Mouse (Mus musculus) Patski (cell line): ENCODE data around the gene Bcl2l13. TPM values are rescaled to one million over a fixed set of nuclear protein-coding genes. Genes with fewer than 3 reads are reported as not detected.
A peak's percentile ranks its signal among the peaks of the same experiment; 100 is the strongest.
"Not testable (repeated sequence)": the region's sequence is repeated elsewhere in the genome, so short reads cannot be mapped to it uniquely, and the experiment has no call there.

Source experiments
- ATAC-seq: fragments of 100-300 bp; one replicate; pipeline ENCODE4 v1.8.0; 2021
- CTCF ChIA-PET: fragments of 350-600 bp; sonication (Branson Sonifier 250); formaldehyde crosslinking; loops from one replicate; lab custom pipeline; 2022; ENCODE audit warnings: inconsistent platforms; lab: Charles Lee
- POLR2A ChIA-PET: fragments of 350-600 bp; sonication (Branson Sonifier 250); formaldehyde crosslinking; loops from one replicate; lab custom pipeline; 2022; ENCODE audit warnings: antibody characterized with exemption, inconsistent platforms; lab: Charles Lee
- DNase-seq: peaks from one replicate; pipeline ENCODE4 v3.0.0-alpha.2; 2011; ENCODE audit warnings: low read depth, low spot score
- H3K27me3 ChIP-seq: fragments of 371-371 bp; one replicate; pipeline ENCODE4 v1.5.1; 2021
- CTCF ChIP-seq: fragments of 100-300 bp; IDR thresholded peaks from one replicate; pipeline ENCODE4 v1.5.1; 2021
- in situ Hi-C: fragments of 300-500 bp; cut with MboI; formaldehyde crosslinking; loops from 3 replicates; pipeline ENCODE4 v1.11.1; 2018; ENCODE audit warnings: low pct_unique_long_range_greater_than_20kb, mixed read lengths
- polyA plus RNA-seq: library from polyadenylated mRNA; unstranded; gene quantifications from one replicate; pipeline ENCODE4 v1.2.3, GENCODE M21; 2021

The Bcl2l13 gene
- polyA plus RNA-seq, 1 experiment from 2014 or later: 30.6 TPM

DNA sequence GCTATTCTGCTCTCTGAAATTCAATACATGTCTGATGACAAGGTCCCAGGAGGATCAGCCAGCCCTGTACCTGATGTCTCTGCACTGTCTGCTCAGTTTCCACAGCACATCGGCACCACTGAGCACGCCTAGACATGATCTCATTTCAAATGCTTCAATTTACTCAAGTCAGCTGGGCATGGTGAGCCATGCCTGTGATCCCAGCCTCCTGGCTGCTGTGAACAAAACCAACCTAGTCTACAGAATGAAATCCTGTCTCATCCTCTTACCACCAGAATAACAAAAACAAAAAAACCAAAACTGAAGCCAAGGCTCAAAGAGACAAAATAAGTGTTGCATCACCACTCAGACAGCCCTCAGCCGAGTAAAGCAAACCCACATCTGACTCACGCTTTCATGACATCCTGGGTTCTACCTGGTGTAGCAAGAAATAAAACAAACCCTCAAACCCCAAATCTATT lies 36.4 kb upstream of the Bcl2l13 start:
- POLR2A ChIA-PET: interaction anchor here (0.6 kb wide), 1 partner anchor 267 kb away, joined by 3 read pairs; no protein-coding TSS in a partner anchor
- no peak for TF ChIP-seq CTCF
- in situ Hi-C loops: no loop called here
- ATAC-seq (peak; percentile 86), DNase-seq (peak; percentile 91)
- H3K27me3 ChIP-seq: no peaks in the 10 kb centered on the region
- CTCF ChIA-PET: interaction anchor here (1.8 kb wide), 1 partner anchor 9 kb away, joined by 5 read pairs; no protein-coding TSS in a partner anchor

DNA sequence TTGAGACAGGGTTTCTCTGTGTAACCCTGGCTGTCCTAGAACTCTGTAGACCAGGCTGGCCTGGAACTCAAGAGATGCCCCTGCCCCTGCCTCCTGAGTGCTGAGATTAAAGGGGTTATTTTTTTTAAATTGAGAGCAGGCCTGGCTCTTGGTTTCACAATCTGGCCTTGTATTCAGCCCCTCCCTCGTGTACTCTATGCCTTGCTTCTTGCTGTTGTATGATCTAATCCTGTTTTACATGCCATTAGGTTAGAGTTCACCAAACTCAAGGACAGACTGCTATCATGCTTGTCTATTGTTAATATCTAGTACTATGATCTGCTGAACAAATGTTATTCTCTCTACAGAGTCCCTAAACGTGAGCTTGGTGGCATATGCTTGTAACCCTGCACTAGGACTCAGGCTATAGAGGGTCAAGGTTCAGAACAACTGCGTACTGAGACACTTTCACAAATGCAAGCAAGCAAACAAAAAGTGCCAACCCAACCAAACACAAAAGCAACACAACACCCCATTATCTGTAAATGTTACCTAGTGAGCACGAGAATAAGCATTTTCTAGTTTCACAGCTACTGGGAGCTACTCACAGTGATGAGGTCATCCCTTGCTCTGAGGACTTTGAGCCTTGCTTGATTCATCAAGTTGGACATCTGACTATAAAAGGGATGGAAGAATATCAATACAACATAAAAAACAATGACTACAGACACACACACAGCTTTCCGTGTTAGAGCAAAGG lies 28.8 kb upstream of the Bcl2l13 start:
- no peak for TF ChIP-seq CTCF
- no peak for ATAC-seq
- ChIA-PET CTCF (no interaction called here), POLR2A (interaction anchor here (1.8 kb wide), 1 partner anchor 12 kb away, joined by 6 read pairs; no protein-coding TSS in a partner anchor)
- DNase-seq: no peak
- H3K27me3 ChIP-seq: no peaks in the 10 kb centered on the region
- in situ Hi-C loops: no loop called here

DNA sequence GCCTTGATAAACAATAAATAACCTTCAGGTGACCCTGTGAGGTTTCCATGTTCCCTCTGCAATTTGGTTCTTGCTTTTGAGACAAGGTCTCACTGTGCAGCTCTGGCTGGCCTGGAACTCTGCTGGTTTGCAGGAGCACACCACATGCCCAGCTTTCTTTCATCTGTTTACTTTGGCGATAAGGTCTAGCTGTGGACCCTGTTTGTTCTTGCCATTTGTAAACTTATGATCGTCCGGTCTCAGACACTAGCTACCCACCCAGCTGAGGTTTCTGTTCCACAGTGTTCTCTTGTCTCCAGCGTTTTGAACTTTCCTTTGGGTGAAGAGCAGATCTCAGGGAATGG lies 28.3 kb upstream of the Bcl2l13 start:
- no peak for DNase-seq
- CTCF ChIA-PET: no interaction called here
- in situ Hi-C loops: no loop called here
- no peaks in the 10 kb centered on the region for H3K27me3 ChIP-seq
- no peak for ATAC-seq
- POLR2A ChIA-PET: interaction anchor here (1.8 kb wide), 1 partner anchor 11 kb away, joined by 6 read pairs; no protein-coding TSS in a partner anchor
- TF ChIP-seq CTCF: no peak

DNA sequence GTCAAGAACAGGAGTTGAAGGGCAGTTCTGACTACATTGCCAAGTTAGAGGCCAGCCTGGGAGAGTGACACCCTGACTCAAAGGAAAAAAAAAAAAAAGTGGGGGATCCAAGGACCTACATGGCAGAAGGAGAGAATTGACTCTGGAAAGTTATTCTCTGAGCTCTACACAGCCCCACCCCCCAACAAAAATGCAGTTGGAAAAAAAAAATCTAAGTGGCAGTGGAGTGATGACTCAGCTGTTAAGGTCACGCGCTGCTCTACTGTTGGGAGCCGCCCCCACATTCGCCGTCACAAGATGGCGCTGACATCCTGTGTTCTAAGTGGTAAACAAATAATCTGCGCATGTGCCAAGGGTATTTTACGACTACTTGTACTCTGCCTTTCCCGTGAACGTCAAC lies 24.0 kb upstream of the Bcl2l13 start:
- in situ Hi-C loops, H3K27me3 ChIP-seq, DNase-seq, ATAC-seq: not testable (repeated sequence)
- ChIA-PET CTCF (interaction anchor here (2.4 kb wide), 1 partner anchor 9 kb away, joined by 10 read pairs; the partner anchor contains the start of gene Atp6v1e1), POLR2A (interaction anchor here (0.6 kb wide), 1 partner anchor 11 kb away, joined by 3 read pairs; no protein-coding TSS in a partner anchor)

DNA sequence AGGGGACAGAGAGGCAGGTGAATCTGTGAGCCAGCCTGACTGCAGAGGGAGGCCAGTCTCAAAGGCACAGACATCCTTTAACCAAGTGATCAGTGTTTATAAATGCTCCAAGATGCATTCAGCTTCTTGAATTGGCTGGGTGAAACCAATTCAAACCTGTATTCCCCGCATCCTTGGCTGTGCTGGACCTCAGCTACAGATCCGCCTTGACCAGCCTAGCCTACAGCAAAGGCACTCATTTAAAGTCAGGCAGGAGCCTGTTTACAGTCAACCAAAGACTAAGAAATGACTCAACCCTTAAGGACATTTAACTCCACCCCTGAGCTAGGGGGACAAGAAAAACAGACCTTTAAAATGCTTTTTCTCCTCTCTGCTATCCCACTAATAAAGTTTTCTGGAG lies 16.7 kb upstream of the Bcl2l13 start:
- ATAC-seq (no peak), DNase-seq (no peak)
- ChIA-PET CTCF (interaction anchor here (1.0 to 4.1 kb wide), 2 partner anchors 9 to 13 kb away, joined by 3 to 10 read pairs; no protein-coding TSS in a partner anchor), POLR2A (interaction anchor here (1.0 to 1.6 kb wide), 2 partner anchors 9 to 12 kb away, joined by 3 to 6 read pairs; no protein-coding TSS in a partner anchor)
- in situ Hi-C loops: no loop called here
- no peak for TF ChIP-seq CTCF
- H3K27me3 ChIP-seq: no peaks in the 10 kb centered on the region

DNA sequence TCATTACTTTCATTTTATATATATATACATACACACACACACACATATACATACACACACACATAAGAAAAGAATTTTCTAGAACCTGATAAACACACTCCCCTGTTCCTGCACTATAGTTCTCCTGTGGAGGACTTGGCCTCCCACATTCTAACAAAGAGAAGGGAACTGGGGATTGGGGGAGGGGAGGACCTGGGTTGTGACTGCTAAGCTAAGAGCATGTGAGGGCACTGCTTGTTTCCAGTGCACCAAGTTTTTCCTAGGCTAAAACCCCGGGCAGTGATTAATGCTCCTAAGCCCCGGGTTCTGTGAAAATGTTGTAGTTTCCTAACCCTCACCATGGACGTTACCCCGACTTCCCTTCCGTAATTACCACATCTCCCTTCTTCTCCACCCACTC lies 15.9 kb upstream of the Bcl2l13 start:
- no peak for TF ChIP-seq CTCF
- ChIA-PET POLR2A (no interaction called here), CTCF (interaction anchor here (4.1 kb wide), 1 partner anchor 9 kb away, joined by 10 read pairs; no protein-coding TSS in a partner anchor)
- in situ Hi-C loops: no loop called here
- no peaks in the 10 kb centered on the region for H3K27me3 ChIP-seq
- DNase-seq (no peak), ATAC-seq (no peak)

DNA sequence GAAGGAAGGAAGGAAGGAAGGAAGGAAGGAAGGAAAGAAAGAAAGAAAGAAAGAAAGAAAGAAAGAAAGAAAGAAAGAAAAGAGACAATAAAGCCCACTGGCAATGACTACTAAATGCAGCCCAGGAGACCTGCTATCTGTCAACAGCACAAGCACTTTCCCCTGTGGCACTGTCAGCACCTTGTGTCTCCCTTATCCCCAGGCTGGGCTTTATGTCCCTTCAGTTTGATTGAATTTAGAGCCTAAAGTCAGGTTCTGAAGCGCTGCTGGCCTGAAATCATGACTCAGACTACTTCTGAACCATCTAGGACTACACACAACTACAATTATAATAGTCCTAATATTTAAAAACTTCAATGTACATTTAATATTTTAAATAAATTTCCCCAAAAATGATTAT lies 15.1 kb upstream of the Bcl2l13 start:
- H3K27me3 ChIP-seq: no peaks in the 10 kb centered on the region
- no peak for TF ChIP-seq CTCF
- CTCF ChIA-PET: interaction anchor here (4.1 kb wide), 1 partner anchor 10 kb away, joined by 10 read pairs; no protein-coding TSS in a partner anchor
- in situ Hi-C loops: no loop called here
- ATAC-seq (no peak), DNase-seq (no peak)
- POLR2A ChIA-PET: no interaction called here

DNA sequence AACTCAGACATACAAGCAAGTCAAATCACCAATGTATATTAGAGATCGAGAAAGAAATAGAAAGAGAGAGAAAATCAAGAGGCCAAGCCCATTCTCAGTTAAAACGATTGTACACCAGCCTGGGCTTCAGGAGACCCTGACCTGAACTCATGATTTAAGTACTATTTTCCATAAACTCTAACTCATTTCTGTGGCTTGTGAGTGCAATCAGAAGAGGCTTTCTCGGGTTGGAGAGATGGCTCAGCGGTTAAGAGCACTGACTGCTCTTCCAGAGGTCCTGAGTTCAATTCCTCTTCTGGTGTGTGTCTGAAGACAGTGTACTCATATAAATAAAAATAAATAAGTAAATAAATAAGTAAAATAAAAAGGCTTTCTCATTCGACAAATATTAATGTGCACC lies 14.3 kb upstream of the Bcl2l13 start:
- in situ Hi-C loops: no loop called here
- no peak for TF ChIP-seq CTCF
- DNase-seq: no peak
- CTCF ChIA-PET: interaction anchor here (4.1 kb wide), 1 partner anchor 11 kb away, joined by 10 read pairs; no protein-coding TSS in a partner anchor
- no peak for ATAC-seq
- H3K27me3 ChIP-seq: peaks cover 2% of the 10 kb centered on the region
- POLR2A ChIA-PET: no interaction called here

DNA sequence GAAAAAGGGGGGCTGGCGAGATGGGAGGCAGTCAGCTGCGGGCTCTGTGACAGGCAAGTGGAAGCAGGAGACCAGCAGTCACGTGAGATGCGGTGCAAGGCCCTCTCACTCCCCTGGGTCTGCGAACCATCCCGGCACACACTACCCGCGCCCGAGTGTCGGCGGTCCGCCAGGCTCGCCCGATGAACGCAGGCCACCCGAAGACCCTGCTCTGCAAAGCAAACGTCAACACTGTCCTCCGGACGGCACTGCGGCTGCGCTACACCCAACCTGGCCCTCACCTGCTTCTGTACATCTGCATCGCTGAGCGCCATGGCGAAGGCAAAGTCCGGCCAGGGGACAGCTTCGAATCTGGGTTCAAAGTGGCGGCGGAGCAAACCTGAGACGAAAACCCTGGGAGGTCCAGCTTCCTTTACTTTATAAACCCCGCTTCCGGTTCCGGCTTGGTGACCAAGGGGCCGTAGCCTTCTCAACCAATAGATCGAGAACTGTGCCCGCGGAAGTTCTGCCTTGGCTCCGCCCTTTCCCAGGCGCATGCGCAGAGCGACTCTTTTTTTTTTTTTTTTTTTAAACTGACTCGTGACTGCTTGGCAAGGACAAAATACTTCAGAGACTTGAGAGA lies 13.6 kb upstream of the Bcl2l13 start, which contains the start of gene Atp6v1e1:
TSS of gene Atp6v1e1 (minus strand) at position 487 of the 622 bp plus-strand sequence.
- no peak for TF ChIP-seq CTCF
- ChIA-PET CTCF (interaction anchor here (1.2 to 4.1 kb wide), 2 partner anchors 12 to 47 kb away, joined by 4 to 10 read pairs; no protein-coding TSS in a partner anchor), POLR2A (interaction anchor here (0.7 kb wide), 2 partner anchors 83 to 125 kb away, joined by 3 to 4 read pairs; no protein-coding TSS in a partner anchor)
- peaks cover 9% of the 10 kb centered on the region for H3K27me3 ChIP-seq
- ATAC-seq (peak; percentile 95), DNase-seq (peak; percentile 90)
- in situ Hi-C loops: no loop called here

DNA sequence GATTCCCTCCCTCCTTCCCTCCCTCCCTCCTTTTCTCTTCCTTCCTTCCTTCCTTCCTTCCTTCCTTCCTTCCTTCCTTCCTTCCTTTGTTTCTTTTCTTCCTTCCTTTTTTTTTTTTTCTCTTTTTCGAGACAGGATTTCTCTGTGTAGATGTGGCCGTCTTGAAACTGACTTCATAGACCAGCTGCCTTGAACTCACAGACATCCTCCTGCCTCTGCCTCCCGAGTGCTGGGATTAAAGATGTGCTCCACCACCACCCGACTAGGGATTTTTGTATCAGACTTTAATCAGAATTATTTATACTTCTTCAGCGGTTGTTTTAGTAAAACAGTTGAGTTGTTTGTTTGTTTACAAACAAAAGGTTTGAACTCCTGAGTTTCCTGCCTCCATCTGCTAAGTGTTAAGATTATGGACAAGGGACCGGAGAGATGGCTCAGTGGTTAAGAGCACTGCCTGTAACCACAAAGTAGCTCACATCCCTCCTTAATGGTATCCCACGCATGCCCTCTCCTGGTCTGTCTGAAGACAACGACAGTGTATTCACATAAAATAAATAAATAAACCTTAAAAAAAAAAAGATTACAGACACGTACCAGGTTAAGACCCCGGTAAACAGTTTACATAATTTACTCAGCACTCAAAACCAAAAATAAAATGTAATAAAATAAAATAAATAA lies 12.9 kb upstream of the Bcl2l13 start:
- peaks cover 12% of the 10 kb centered on the region for H3K27me3 ChIP-seq
- POLR2A ChIA-PET: interaction anchor here (0.5 to 0.7 kb wide), 2 partner anchors 11 to 84 kb away, joined by 3 read pairs; no protein-coding TSS in a partner anchor
- in situ Hi-C loops: no loop called here
- no peak for DNase-seq
- no peak for ATAC-seq
- no peak for TF ChIP-seq CTCF
- CTCF ChIA-PET: interaction anchor here (1.2 to 4.1 kb wide), 3 partner anchors 9 to 46 kb away, joined by 4 to 10 read pairs (median 4); no protein-coding TSS in a partner anchor
